Mouse (Mus musculus): ENCODE data around the gene Casq2.

DNA sequence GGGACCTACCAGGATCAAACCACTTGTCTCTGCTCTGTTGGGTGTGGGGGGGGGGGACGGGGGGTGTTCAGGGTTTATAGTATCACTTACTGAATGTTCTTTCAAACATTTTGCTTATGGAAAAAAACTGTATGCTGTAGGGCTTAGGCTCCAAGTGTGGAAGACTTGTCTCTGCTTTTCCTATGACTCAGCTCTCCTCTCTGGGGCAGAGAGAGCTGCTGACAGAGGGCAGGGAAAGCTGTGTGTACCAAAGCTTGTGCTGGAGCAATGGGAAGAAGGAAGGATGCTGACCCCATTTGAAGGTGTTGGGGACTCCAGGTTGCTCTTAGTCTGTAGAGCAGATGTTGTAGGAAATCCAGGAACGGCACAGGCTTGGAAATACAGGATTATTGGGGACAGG lies 55.2 kb downstream of the Casq2 start:
- TF ChIP-seq E2F4 (IDR thresholded peaks at IDR 0.05; ENCODE audit: borderline replicate concordance, low read depth, low read length), result no peak
- TF ChIP-seq CTCF (IDR thresholded peaks at IDR 0.05 in 2 of 3, conservative IDR thresholded peaks at IDR 0.05 in 1 of 3; ENCODE audit: control insufficient read depth in 1 of 3, insufficient read depth in 1 of 3, low read depth in 2 of 3, low read length in 3 of 3, poor library complexity in 1 of 3, severe bottlenecking in 1 of 3), result no peak
- TF ChIP-seq HCFC1 (IDR thresholded peaks at IDR 0.05; ENCODE audit: low read depth, low read length), result no peak
- no peak for TF ChIP-seq POLR2A (IDR thresholded peaks at IDR 0.05; ENCODE audit: control insufficient read depth in 1 of 2, insufficient read depth in 1 of 2, low read depth in 1 of 2, low read length in 2 of 2, poor library complexity in 1 of 2)
- no peak for TF ChIP-seq EP300 (IDR thresholded peaks at IDR 0.05; ENCODE audit: low read depth in 1 of 2, low read length in 2 of 2)
- TF ChIP-seq GATA1 (IDR thresholded peaks at IDR 0.05; ENCODE audit: low read depth, low read length), result no peak
- TF ChIP-seq USF1 (IDR thresholded peaks at IDR 0.05; ENCODE audit: low read depth, low read length), result no peak
- no peak for TF ChIP-seq TCF12 (IDR thresholded peaks at IDR 0.05; ENCODE audit: low read depth, low read length)
- TF ChIP-seq KAT2A (conservative IDR thresholded peaks at IDR 0.05; ENCODE audit: low read depth, low read length), result no peak
- TF ChIP-seq POLR2AphosphoS5 (IDR thresholded peaks at IDR 0.05; ENCODE audit: borderline replicate concordance, low read depth, low read length), result no peak
- TF ChIP-seq MAZ (IDR thresholded peaks at IDR 0.05; ENCODE audit: low read depth, low read length), result no peak

All from MEL (cell line).